Mouse (Mus musculus) lung, postnatal 0 days (tissue): ENCODE data around the gene Pex26. TPM values are rescaled to one million over a fixed set of nuclear protein-coding genes. Genes with fewer than 3 reads are reported as not detected.

ENCODE experiments used
- ATAC-seq: fragments of 200-750 bp; cut with Nextera tagmentation; 2 replicates; pipeline ENCODE4 v1.8.0; 2017; ENCODE audit warnings: moderate library complexity
- DNase-seq: peaks from one replicate; pipeline ENCODE4 v3.0.0-alpha.2; 2016; ENCODE audit warnings: low spot score
- H3K27ac ChIP-seq: fragments of 300-500 bp; sonication (generic); 2 replicates; pipeline ENCODE4 v1.5.1; 2014; ENCODE audit warnings: antibody characterized with exemption, mild to moderate bottlenecking, low read length, mixed read lengths
- H3K27me3 ChIP-seq: fragments of 300-500 bp; sonication (generic); replicated peaks from 2 replicates; pipeline ENCODE4 v1.6.1; 2014; ENCODE audit warnings: low read length, mixed read lengths; ENCODE audit not compliant: insufficient read depth
- H3K36me3 ChIP-seq: fragments of 300-500 bp; sonication (generic); 2 replicates; pipeline ENCODE4 v1.6.1; 2014; ENCODE audit warnings: low read length, mixed read lengths; ENCODE audit not compliant: insufficient read depth
- H3K4me1 ChIP-seq: fragments of 300-500 bp; sonication (generic); 2 replicates; pipeline ENCODE4 v1.6.1; 2014; ENCODE audit warnings: antibody characterized with exemption, low read depth, low read length, mixed read lengths; ENCODE audit not compliant: insufficient read depth
- H3K4me2 ChIP-seq: fragments of 300-500 bp; sonication (generic); replicated peaks from 2 replicates; pipeline ENCODE4 v1.6.1; 2014; ENCODE audit warnings: low read depth, mild to moderate bottlenecking, low read length, moderate library complexity, mixed read lengths
- H3K4me3 ChIP-seq: fragments of 300-500 bp; sonication (generic); 2 replicates; pipeline ENCODE4 v1.5.1; 2014; ENCODE audit warnings: low read depth, low read length
- H3K9ac ChIP-seq: fragments of 300-500 bp; sonication (generic); replicated peaks from 2 replicates; pipeline ENCODE4 v1.6.1; 2014; ENCODE audit warnings: low read depth, mild to moderate bottlenecking
- H3K9me3 ChIP-seq: fragments of 300-500 bp; sonication (generic); 2 replicates; pipeline ENCODE4 v1.6.1; 2016; ENCODE audit warnings: low read length, mixed read lengths
- CTCF ChIP-seq: IDR thresholded peaks from 2 replicates; pipeline ENCODE4 v1.5.1; 2016; ENCODE audit warnings: antibody characterized with exemption, mild to moderate bottlenecking
- EP300 ChIP-seq: IDR thresholded peaks from 2 replicates; pipeline ENCODE4 v1.6.1; 2016; ENCODE audit warnings: antibody characterized with exemption, mild to moderate bottlenecking, control low read depth
- whole genome bisulfite sequencing: fragments of 180-500 bp; shearing (Covaris S2); extraction: QIAGEN DNeasy Blood & Tissue Kit; methylation state at CpG from one replicate; pipeline ENCODE4 v1.1.7; 2014; 5-methylcytosine and 5-hydroxymethylcytosine counted together
- polyA plus RNA-seq: library from polyadenylated mRNA; unstranded; fragments of >200 nt; fragmentation: Nextera tagmentation; extraction: Ambion mirVana; gene quantifications from 2 replicates; pipeline ENCODE4 v1.2.1, GENCODE M21; 2015

Pex26 gene
- polyA plus RNA-seq, 1 experiment from 2014 or later = 6.2 TPM

GRCm38 (mm10) chr6:121171102-121171501 is 12.4 kb upstream of the Pex26 start:
- peak; percentile 38 for ATAC-seq
- H3K4me1 ChIP-seq = no peaks in the 10 kb centered on the region
- 30% methylated on average over 6 of the region's 6 CpGs for WGBS
- DNase-seq = no peak
- H3K9ac ChIP-seq = no peak overlapping the region
- no peak for TF ChIP-seq CTCF
- no peak for TF ChIP-seq EP300
- H3K27ac ChIP-seq = no peak overlapping the region
- no peak overlapping the region for H3K4me3 ChIP-seq
- H3K4me2 ChIP-seq = no peak overlapping the region
- 0 out of 2 replicates have a peak, but pooled peaks cover 4% of the 10 kb centered on the region for H3K27me3 ChIP-seq
- H3K36me3 ChIP-seq = no peaks in the 10 kb centered on the region
- no peaks in the 10 kb centered on the region for H3K9me3 ChIP-seq

GRCm38 (mm10) chr6:121173471-121173870 is 10.0 kb upstream of the Pex26 start:
- no peak overlapping the region for H3K27ac ChIP-seq
- H3K9me3 ChIP-seq = no peaks in the 10 kb centered on the region
- H3K36me3 ChIP-seq = no peaks in the 10 kb centered on the region
- H3K4me3 ChIP-seq = no peak overlapping the region
- no peaks in the 10 kb centered on the region for H3K4me1 ChIP-seq
- ATAC-seq = peak; percentile 41
- no peak for DNase-seq
- H3K9ac ChIP-seq = no peak overlapping the region
- TF ChIP-seq CTCF (no peak), EP300 (no peak)
- 0 out of 2 replicates have a peak, but pooled peaks cover 3% of the 10 kb centered on the region for H3K27me3 ChIP-seq
- WGBS = 40% methylated on average over 5 of the region's 5 CpGs
- no peak overlapping the region for H3K4me2 ChIP-seq

- Histone ChIP-seq H3K27ac (no peak overlapping the region), H3K4me3 (no peak overlapping the region), H3K4me1 (no peaks in the 10 kb centered on the region), H3K9me3 (no peaks in the 10 kb centered on the region), H3K9ac (no peak overlapping the region), H3K36me3 (no peaks in the 10 kb centered on the region), H3K27me3 (0 out of 2 replicates have a peak, but pooled peaks cover 3% of the 10 kb centered on the region), H3K4me2 (no peak overlapping the region)
- ATAC-seq (no peak), DNase-seq (no peak)
- TF ChIP-seq CTCF (no peak), EP300 (no peak)
- 91% methylated on average over 6 of the region's 6 CpGs for WGBS
These were observed 8.7 kb upstream of the Pex26 start for GRCm38 (mm10) chr6:121174761-121175160.

GRCm38 (mm10) chr6:121176011-121176730 is 7.3 kb upstream of the Pex26 start:
- 44% methylated on average over 14 of the region's 14 CpGs for WGBS
- Histone ChIP-seq H3K9me3 (no peaks in the 10 kb centered on the region), H3K4me2 (no peak overlapping the region), H3K27me3 (0 out of 2 replicates have a peak, but pooled peaks cover under 1% of the 10 kb centered on the region), H3K4me3 (no peak overlapping the region), H3K27ac (no peak overlapping the region), H3K36me3 (no peaks in the 10 kb centered on the region), H3K9ac (no peak overlapping the region), H3K4me1 (no peaks in the 10 kb centered on the region)
- ATAC-seq (no peak), DNase-seq (no peak)
- TF ChIP-seq EP300 = no peak
- no peak for TF ChIP-seq CTCF

- Histone ChIP-seq H3K9me3 (no peaks in the 10 kb centered on the region), H3K4me3 (no peak overlapping the region), H3K4me1 (no peaks in the 10 kb centered on the region), H3K9ac (no peak overlapping the region), H3K27ac (no peak overlapping the region), H3K4me2 (no peak overlapping the region), H3K27me3 (no peaks in the 10 kb centered on the region), H3K36me3 (no peaks in the 10 kb centered on the region)
- ATAC-seq (no peak), DNase-seq (no peak)
- WGBS = 77% methylated on average over 4 of the region's 4 CpGs
- TF ChIP-seq EP300 = no peak
These were observed 6.8 kb upstream of the Pex26 start for GRCm38 (mm10) chr6:121176731-121177098.

- ATAC-seq (no peak), DNase-seq (no peak)
- H3K36me3 ChIP-seq = no peaks in the 10 kb centered on the region
- no peaks in the 10 kb centered on the region for H3K9me3 ChIP-seq
- no peak overlapping the region for H3K4me3 ChIP-seq
- no peak overlapping the region for H3K27ac ChIP-seq
- H3K4me1 ChIP-seq = no peaks in the 10 kb centered on the region
- H3K9ac ChIP-seq = no peak overlapping the region
- no peak overlapping the region for H3K4me2 ChIP-seq
- WGBS = 85% methylated on average over 7 of the region's 7 CpGs
- H3K27me3 ChIP-seq = no peaks in the 10 kb centered on the region
- no peak for TF ChIP-seq EP300
- TF ChIP-seq CTCF = no peak
These were observed 6.3 kb upstream of the Pex26 start for GRCm38 (mm10) chr6:121177118-121177708.
